Mouse (Mus musculus): ENCODE measurements around the gene Nhej1.

GRCm38 (mm10) chr1:75124346-75125321, at the start of gene Nhej1:
- TF ChIP-seq POLR2AphosphoS5 (IDR thresholded peaks at IDR 0.05; ENCODE audit: insufficient replicate concordance, low read depth, low read length): no peak
- peak; percentile 91 for TF ChIP-seq CTCF (IDR thresholded peaks at IDR 0.05; ENCODE audit: low read depth, low read length)

Data from G1E (cell line).